Mouse (Mus musculus) left cerebral cortex, adult 9 months (tissue): ENCODE results near the gene Eif3l.

Source experiments
- DNase-seq, 2 experiments: peaks; one replicate each; pipeline ENCODE4 v3.0.0; 2022; ENCODE audit warnings: low spot score in 2 of 2

Gene Eif3l

DNA sequence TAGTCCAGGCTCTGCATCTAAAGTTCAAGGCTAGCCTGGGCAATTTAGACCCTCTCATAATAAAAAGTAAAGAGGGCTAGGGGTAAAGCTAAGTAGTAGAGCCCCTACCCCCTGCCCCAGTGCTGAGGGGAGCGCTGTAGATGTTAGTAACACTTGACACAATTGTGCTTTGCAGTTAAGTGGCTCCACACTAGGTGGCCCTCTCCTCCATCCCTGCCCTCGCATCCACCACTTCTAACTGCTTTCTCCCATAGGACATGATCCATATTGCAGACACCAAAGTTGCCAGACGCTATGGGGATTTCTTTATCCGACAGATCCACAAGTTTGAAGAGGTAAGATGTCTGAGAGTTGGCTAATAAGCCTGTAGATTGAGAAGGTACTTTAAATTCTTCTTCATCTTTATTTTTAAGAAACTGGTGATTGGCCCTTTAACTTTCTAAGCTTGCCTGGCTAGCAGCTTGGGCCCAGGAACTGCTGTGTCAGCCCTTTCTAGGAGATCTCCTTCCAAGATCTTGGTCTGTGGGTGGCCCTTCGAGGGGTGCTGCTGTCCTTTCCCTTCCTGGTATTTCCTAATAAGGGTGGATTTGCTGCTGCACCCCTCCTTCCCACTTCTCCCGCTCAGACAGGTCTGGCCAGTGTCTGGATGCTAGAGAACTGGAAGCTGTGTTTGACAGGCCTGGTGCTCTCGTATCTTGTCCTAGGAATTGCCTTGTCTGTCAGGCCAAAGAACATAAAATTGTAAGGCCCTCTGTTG lies 18.3 kb downstream of the Eif3l start:
- peak in 1 of 2 experiments; percentile 47 for DNase-seq

- no peak for DNase-seq
Observed at GRCm38 (mm10) chr15:79095483-79095882, 20.5 kb downstream of the Eif3l start.

DNA sequence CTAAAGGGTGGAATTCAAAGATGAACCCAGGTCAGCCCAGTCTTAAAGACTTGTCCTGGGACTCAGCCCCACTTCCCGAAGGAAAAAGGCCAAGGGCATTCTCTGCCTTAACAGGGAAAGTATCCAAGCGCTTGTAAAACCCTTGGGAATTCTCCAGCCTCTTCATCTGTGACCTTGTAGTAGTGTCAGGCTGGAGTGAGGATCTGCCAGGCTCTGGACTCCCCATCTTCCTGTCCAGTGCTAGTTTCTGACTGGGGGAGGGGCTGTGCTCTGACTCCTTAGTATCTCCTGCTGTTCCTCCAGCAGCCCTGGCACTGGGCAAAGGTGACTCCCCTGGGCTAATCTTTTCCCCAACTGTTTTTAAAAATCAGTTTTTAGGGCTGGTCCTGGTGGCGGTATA lies 21.6 kb downstream of the Eif3l start:
- no peak for DNase-seq

DNA sequence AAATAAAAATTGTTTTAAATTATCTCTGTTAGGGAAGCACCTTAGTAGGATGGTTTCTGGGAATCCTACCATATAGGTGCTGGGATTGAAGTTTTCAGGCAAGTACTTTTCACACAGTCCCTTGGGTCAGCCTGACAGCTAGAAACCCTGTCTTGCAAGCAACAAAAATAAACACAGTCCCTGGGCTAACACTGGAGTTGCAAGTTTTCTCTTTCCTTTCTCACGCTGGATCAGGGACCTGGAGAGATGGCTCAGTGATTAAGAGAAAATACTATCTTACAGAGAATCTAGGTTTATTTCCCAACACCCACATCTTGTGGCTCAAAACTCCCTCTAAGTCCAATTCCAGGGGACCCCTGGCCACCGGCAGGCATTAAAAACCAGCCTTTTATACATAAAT lies 22.2 kb downstream of the Eif3l start:
- DNase-seq: no peak

DNA sequence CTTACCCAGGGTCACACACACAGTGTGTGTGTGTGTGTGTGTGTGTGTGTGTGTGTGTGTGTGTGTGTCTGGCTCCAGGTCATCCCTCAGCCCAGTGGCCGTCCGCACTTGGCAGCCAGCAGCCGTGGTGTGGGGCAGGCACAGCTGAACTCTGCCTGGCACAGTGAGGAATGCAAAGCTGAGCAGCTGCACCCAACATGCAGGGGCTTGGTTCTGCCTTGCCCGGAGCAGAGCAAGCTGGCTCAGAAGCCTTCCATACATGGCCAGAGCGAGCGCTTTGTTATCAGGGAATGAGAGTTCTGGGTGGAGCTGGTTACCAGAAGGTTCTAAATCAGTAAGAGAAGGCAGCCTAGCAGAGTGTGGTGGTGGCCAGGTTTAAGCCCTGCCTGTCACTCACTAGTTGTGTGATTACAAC lies 22.6 kb downstream of the Eif3l start:
- DNase-seq: peak; percentile 42 to 54

DNA sequence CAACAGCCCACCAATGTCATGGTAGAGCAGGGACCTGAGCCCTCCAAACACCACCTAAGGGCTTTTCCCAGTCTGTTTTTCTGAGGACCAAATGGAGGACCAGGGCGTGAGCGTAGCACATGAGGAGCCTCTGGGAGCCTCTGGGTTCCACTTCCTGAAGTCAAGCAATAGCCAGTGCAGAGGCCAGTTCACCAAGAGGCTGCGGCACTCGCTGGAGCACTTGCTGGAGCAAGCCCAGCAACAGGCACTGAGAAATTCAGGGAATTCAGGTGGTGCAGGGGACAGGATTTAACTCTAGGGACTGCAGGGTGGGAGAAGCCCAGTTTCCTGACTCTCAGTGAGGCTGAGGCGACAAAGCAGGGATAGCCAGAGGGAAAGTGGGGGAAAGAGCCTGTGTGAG lies 23.2 kb downstream of the Eif3l start:
- DNase-seq: no peak

DNA sequence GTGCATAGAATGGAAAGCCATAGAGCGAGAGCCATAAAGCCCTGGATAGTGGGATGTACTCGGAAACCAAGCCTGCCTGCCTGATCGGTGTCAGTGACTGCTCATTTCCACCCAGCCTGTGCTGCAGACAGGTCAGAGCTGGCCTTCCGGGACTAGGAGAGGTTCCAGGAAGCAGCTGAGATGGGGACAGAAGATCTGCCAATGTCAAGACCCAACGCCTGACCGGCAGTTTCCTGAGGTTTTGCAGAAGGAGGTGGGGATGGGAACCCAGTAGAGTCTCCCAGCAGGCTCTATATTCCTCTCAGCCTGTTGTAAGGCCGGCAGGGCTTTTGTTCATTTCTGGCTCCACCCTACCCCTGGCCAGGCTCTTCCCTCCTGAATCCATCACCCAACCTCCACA lies 23.9 kb downstream of the Eif3l start:
- DNase-seq: no peak

GRCm38 (mm10) chr15:79099456-79099855 lies 24.5 kb downstream of the Eif3l start:
- no peak for DNase-seq

- DNase-seq: no peak
Observed at GRCm38 (mm10) chr15:79100391-79100790, 25.4 kb downstream of the Eif3l start.

DNA sequence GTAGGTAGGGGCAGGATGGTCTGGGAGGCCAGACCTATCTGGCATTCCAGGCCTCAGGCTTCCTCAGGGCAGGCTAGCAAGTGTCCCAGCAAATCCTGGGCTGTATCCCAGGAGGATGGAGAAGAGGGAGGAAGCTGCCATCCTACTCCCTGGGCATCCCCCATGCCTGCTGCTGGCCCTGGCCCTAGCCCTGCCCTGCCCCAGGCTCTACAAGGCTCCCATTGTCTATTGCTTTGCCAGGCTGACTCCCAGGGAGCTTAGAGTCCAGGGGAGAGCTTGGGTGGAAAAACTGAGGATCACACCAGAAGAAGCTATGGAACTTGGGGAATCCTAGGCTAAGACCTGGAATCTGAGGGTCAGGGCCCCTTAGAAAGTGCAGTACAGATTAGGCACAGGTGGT lies 26.6 kb downstream of the Eif3l start:
- no peak for DNase-seq

GRCm38 (mm10) chr15:79103264-79103663 lies 28.3 kb downstream of the Eif3l start:
- DNase-seq: peak in 1 of 2 experiments; percentile 38

GRCm38 (mm10) chr15:79105804-79106203 lies 30.8 kb downstream of the Eif3l start:
- DNase-seq: no peak

DNA sequence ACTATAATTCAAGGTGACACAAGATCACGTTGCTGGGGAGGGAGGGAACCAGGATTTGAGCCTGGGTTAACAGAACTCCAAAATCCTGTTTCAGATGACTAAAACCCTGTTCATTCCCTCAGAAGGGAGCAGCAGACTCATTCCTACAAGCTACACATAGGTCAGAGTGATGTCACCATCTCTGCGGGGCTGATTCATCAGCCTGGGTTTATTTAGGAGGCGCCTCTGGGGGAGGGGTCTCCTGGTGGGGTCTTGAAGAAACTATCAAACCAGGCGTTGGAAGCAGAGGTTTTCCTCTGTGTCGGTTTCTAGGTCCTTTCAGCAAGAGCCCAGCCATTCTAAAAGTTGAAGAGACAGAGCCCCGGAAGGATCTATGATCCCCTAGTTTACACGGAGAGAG lies 33.0 kb downstream of the Eif3l start:
- DNase-seq: no peak

DNA sequence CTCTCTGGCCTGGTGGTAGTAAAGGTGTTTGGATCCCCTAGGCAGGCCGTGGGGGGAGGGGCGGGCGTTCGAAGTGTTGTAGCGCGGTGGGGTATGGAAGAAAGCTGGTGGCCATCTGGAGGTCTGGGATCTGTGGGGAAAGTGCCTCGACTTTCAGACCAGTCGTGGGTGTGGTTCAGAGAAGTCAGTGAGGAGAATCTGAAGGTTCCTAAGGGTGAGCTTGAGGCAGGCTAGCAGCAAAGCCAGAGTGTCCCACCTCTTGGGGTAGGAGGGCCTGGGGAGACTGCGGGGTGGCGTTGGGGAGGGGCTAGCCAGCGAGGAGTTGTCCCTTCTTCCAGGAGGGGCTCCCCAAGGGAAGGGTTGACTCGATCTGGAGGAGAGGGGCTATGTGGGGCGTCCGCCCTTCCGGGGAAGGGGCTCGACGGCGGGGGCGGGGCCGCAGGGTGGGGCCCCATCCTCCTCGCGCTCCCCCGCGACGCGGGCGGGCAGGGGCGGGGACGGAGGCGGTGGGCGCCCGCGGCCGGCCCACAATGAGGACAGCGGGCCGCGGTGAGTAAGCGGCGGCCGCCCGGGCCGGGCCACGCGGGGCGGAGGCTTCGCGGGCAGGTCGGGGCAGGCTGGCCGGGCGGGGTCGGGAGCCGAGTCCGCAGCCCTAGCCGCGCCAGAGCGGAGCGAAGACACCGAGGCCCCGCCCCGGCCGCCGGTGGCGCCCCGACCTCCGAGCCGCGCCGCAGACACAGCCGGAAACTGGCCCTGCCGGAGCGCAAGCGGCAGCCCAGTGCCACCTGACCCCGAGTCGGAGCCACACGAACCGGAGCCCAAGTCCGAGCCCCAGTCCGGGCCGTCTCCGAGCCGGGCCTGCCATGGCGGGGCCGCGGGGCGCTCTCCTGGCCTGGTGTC lies 33.7 kb downstream of the Eif3l start, which contains the start of gene Micall1:
TSS of gene Micall1 (plus strand) at position 478 of the 900 bp plus-strand sequence.
- DNase-seq: peak in 1 of 2 experiments; percentile 32

GRCm38 (mm10) chr15:79109321-79109934 lies 34.4 kb downstream of the Eif3l start:
- no peak for DNase-seq

GRCm38 (mm10) chr15:79110031-79110430 lies 35.1 kb downstream of the Eif3l start:
- no peak for DNase-seq

GRCm38 (mm10) chr15:79110528-79110927 lies 35.5 kb downstream of the Eif3l start:
- no peak for DNase-seq

GRCm38 (mm10) chr15:79111774-79112173 lies 36.8 kb downstream of the Eif3l start:
- no peak for DNase-seq

DNA sequence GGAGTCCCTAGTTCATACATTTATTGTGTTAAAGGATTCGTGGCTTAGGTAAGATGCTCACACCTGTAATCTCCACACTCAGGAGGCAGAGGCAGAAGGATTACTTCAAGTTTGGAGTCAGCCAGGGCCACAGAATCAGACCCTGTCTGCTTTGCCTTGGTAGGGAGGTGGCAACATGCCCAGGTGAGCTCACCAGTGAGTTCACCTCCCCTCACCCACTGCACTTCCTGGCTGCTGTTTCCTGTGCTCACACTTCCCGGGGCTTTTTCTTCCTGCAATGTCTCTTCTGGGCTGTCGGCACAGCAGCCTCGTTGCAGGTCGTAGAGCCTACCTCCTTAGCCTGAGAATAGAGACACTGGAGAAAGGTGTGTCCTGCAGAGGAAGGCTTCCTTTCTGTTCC lies 40.3 kb downstream of the Eif3l start:
- no peak for DNase-seq

DNA sequence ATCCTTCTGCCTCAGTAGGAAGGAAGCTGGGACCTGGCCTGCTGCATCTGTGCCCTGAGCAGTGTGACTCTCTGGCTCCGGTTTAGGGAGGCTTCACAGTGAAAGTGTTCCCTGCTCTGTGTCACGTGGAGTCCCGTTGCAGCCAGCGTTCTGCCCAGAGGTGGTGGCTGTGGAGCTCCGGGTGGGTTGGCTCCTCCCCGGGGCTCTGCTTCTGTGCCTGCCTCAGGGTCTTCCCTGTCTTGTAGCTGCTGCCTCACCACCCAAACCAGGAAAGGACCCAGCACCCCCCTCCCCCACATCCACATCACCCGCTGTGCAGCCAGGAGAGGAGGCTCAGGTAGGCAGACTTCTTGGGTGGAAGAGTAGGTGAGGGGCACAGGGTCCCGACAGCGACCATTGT lies 44.5 kb downstream of the Eif3l start:
- DNase-seq: no peak

DNA sequence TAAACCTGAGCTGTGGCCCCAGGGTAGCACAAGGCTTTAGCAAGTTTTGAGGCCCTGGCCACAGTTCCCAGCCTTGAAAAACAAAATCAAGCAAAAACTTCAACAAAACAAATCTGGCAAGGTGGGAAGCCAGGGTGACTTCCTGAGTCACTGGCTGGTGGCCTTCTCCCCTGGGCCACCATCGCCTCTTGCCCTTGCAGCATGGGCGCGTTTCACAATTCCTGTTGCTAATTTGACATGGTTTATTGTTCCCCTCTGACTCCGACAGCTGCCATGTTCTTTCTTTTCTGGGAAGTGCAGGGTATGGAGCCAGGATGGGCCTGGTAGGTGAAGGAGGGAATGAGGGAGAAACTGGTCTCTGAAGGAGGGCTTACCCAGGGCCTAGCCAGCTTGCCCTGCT lies 47.1 kb downstream of the Eif3l start:
- DNase-seq: no peak

DNA sequence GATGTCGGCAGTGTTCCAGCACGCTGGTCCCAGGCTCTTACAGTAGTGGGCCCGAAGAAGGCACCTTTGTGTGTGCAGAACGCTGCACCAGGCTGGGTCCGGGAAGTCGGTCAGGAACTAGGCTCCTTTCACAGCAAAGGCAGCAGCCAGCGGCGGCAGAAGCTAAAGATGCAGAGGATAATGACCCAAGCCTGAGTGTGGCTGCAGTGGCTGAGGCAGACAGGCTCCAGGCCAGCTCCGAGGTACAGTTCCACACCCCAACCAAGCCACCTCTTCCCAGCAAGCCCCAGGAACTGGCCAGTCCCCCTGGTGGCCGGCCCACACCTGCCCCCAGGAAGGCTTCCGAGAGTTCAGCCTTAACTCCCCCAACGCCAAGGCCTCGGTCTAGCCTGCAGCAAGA lies 47.6 kb downstream of the Eif3l start:
- DNase-seq: no peak
